Comparison of ENCODE assay signal across 8 mouse cellular contexts in the genomic region with DNA sequence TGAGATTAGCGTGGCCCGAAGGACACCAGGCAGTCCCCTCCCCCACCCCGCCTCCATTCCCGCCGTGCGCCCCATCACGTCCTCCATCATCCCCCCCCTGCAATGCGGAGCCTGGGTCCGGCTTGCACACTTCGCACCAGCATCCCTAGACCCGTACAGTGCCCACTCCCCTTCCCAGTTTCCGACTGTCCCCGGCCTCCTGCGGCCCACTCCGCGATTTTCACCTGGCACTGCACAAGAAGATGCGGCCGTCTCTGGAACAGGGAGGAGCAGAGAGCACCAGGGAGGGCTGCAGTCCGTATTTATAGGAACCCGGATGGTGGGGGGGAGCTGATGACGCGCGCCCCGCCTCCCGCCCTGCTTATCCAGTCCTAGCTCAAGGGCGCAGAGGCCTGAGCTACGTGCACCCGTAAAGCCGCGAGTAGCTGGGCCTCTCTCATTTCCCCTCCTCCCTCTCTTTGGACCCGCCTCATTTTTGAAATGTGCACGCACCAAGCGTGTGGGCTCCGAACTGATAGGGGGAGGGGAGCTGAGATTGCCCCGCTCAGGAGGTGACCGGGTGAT. TPM values are rescaled to one million over a fixed set of nuclear protein-coding genes. Genes with fewer than 3 reads are reported as not detected.
DNase-seq lines count a peak whose midpoint lies in the region; ATAC-seq lines count a peak whose summit lies in the region.

No protein-coding gene starts in this region.

- peaks cover 44% of the 10 kb centered on the region for H3K4me1 ChIP-seq in hindbrain, embryonic 15.5 days (replicated peaks)

- H3K27me3 ChIP-seq in hindbrain, embryonic 15.5 days: no peaks in the 10 kb centered on the region

- peak overlapping the region; percentile 93 for H3K9ac ChIP-seq in hindbrain, embryonic 15.5 days

- peaks cover 34% of the 10 kb centered on the region for H3K36me3 ChIP-seq in hindbrain, embryonic 15.5 days
- H3K36me3 ChIP-seq in macrophage (ENCODE audit: inconsistent target): peaks cover 11% of the 10 kb centered on the region; the same call in 1 of the 2 replicates

- peak; percentile 99 for DNase-seq in R1 (ENCODE audit: low read depth, low spot score)
- peak; percentile 98 for DNase-seq in cerebellum, postnatal 25 days
- DNase-seq in frontal cortex, postnatal 25 days (ENCODE audit: low spot score in 2 of 2): peak; percentile 96 to 98
- DNase-seq in left cerebral cortex, adult 18-20 months (ENCODE audit: low spot score in 2 of 2): peak; percentile 93 to 95
- DNase-seq in right cerebral cortex, adult 18-20 months: peak; percentile 97
- peak; percentile 88 for DNase-seq in urinary bladder, postnatal 10 days (ENCODE audit: low spot score)

- H3K4me2 ChIP-seq in hindbrain, embryonic 15.5 days: peak overlapping the region; percentile 95

- under 1% methylated on average over 36 of the region's 36 CpGs for WGBS in hindbrain, embryonic 15.5 days
- under 1% methylated on average over 30 of the region's 36 CpGs for WGBS in macrophage (ENCODE audit: missing documents)

- no peaks in the 10 kb centered on the region for H3K9me3 ChIP-seq in hindbrain, embryonic 15.5 days

- peak; percentile 94 for ATAC-seq in hindbrain, embryonic 15.5 days (ENCODE audit: low FRiP score, low read depth)

- peak overlapping the region; percentile 93 for H3K27ac ChIP-seq in hindbrain, embryonic 15.5 days (replicated peaks)
- peak overlapping the region; percentile 96 for H3K27ac ChIP-seq in macrophage

- peak overlapping the region; percentile 91 for H3K4me3 ChIP-seq in hindbrain, embryonic 15.5 days
- peak overlapping the region; percentile 68 for H3K4me3 ChIP-seq in macrophage (ENCODE audit: inconsistent target)

- peaks cover 30% of the 10 kb centered on the region for H3K79me2 ChIP-seq in macrophage (ENCODE audit: inconsistent target)

RNA-seq across cellular contexts. Expression of gene Gapdh, which starts 0.9 kb away (rescaled TPM):
- 1,531 and 1,630 TPM in 2 replicates for polyA plus RNA-seq in hindbrain, embryonic 15.5 days (2015; fragmentation: Nextera tagmentation; extraction: Ambion mirVana)
- total RNA-seq in left cerebral cortex, adult 18-20 months (2021): 1,000 to 10,000 TPM; 2,618 to 2,651 TPM
- 100 to 1,000 TPM in 11 of 26 experiments, 10 to 100 TPM in 15; 34.0 to 280 (median 71.8) TPM for total RNA-seq in macrophage (2018; cell fraction: chromatin; rRNA removed)
- 1,000 to 10,000 TPM in 24 of 26 experiments, 100 to 1,000 TPM in 2; 974 to 1,591 (median 1,191) TPM for total RNA-seq in macrophage (2018; cell fraction: cytosol; rRNA removed)
- total RNA-seq in macrophage (2018; cell fraction: nucleus; rRNA removed): 100 to 1,000 TPM; 129 to 513 (median 255) TPM
- 1,249 to 2,484 TPM (median 2,323 TPM) in 3 replicates for polyA plus RNA-seq in macrophage (2018)

RNA-seq across cellular contexts. Expression of gene Iffo1, which starts 20.4 kb away (rescaled TPM):
- 22.1 and 23.7 TPM in 2 replicates for polyA plus RNA-seq in hindbrain, embryonic 15.5 days (2015; fragmentation: Nextera tagmentation; extraction: Ambion mirVana)
- total RNA-seq in left cerebral cortex, adult 18-20 months (2021): 10 to 100 TPM; 54.6 to 55.8 TPM
- 100 to 1,000 TPM in 16 of 26 experiments, 10 to 100 TPM in 10; 28.7 to 216 (median 130) TPM for total RNA-seq in macrophage (2018; cell fraction: chromatin; rRNA removed)
- 10 to 100 TPM in 21 of 26 experiments, 1 to 10 TPM in 5; 5.2 to 23.5 (median 15.3) TPM for total RNA-seq in macrophage (2018; cell fraction: cytosol; rRNA removed)
- 100 to 1,000 TPM in 6 of 26 experiments, 10 to 100 TPM in 20; 19.8 to 149 (median 68.8) TPM for total RNA-seq in macrophage (2018; cell fraction: nucleus; rRNA removed)
- polyA plus RNA-seq in macrophage (2018): 14.3 to 29.7 TPM (median 18.2 TPM) in 3 replicates

RNA-seq across cellular contexts. Expression of gene Ncapd2, which starts 26.1 kb away (rescaled TPM):
- polyA plus RNA-seq in hindbrain, embryonic 15.5 days (2015; fragmentation: Nextera tagmentation; extraction: Ambion mirVana): 51.3 and 57.1 TPM in 2 replicates
- total RNA-seq in left cerebral cortex, adult 18-20 months (2021): 10 to 100 TPM; 22.0 to 24.4 TPM
- total RNA-seq in macrophage (2018; cell fraction: chromatin; rRNA removed): 10 to 100 TPM in 21 of 26 experiments, 1 to 10 TPM in 5; 2.6 to 80.6 (median 23.9) TPM
- total RNA-seq in macrophage (2018; cell fraction: cytosol; rRNA removed): 1 to 10 TPM; 2.7 to 8.8 (median 5.2) TPM
- 10 to 100 TPM in 15 of 26 experiments, 1 to 10 TPM in 11; 1.8 to 73.8 (median 10.6) TPM for total RNA-seq in macrophage (2018; cell fraction: nucleus; rRNA removed)
- 6.0 to 12.7 TPM (median 10.3 TPM) in 3 replicates for polyA plus RNA-seq in macrophage (2018)

RNA-seq across cellular contexts. Expression of gene Mrpl51, which starts 26.2 kb away (rescaled TPM):
- 148 and 150 TPM in 2 replicates for polyA plus RNA-seq in hindbrain, embryonic 15.5 days (2015; fragmentation: Nextera tagmentation; extraction: Ambion mirVana)
- total RNA-seq in left cerebral cortex, adult 18-20 months (2021): 10 to 100 TPM; 69.7 to 81.2 TPM
- total RNA-seq in macrophage (2018; cell fraction: chromatin; rRNA removed): 10 to 100 TPM in 14 of 26 experiments, 1 to 10 TPM in 12; 1.7 to 27.3 (median 11.0) TPM
- 10 to 100 TPM; 29.0 to 60.7 (median 46.8) TPM for total RNA-seq in macrophage (2018; cell fraction: cytosol; rRNA removed)
- total RNA-seq in macrophage (2018; cell fraction: nucleus; rRNA removed): 10 to 100 TPM in 18 of 26 experiments, 1 to 10 TPM in 8; 3.9 to 26.7 (median 15.3) TPM
- polyA plus RNA-seq in macrophage (2018): 32.5 to 47.9 TPM (median 40.8 TPM) in 3 replicates

RNA-seq across cellular contexts. Expression of gene Nop2, which starts 33.7 kb away (rescaled TPM):
- 47.7 and 49.7 TPM in 2 replicates for polyA plus RNA-seq in hindbrain, embryonic 15.5 days (2015; fragmentation: Nextera tagmentation; extraction: Ambion mirVana)
- 10 to 100 TPM; 30.2 to 30.5 TPM for total RNA-seq in left cerebral cortex, adult 18-20 months (2021)
- 10 to 100 TPM; 13.1 to 74.0 (median 27.4) TPM for total RNA-seq in macrophage (2018; cell fraction: chromatin; rRNA removed)
- total RNA-seq in macrophage (2018; cell fraction: cytosol; rRNA removed): 10 to 100 TPM; 10.6 to 23.4 (median 18.6) TPM
- total RNA-seq in macrophage (2018; cell fraction: nucleus; rRNA removed): 10 to 100 TPM; 10.7 to 60.1 (median 18.4) TPM
- polyA plus RNA-seq in macrophage (2018): 15.3 to 47.0 TPM (median 23.8 TPM) in 3 replicates

Comparison
In these comparisons a context has a peak if more than half of its experiments do, and no peak if none do; other contexts are left out.
1. Peak in every context shown above with its lines: DNase-seq, ATAC-seq, H3K4me3 ChIP-seq and H3K27ac ChIP-seq.